Comparison of ENCODE assay signal across 19 mouse cellular contexts in the genomic region with DNA sequence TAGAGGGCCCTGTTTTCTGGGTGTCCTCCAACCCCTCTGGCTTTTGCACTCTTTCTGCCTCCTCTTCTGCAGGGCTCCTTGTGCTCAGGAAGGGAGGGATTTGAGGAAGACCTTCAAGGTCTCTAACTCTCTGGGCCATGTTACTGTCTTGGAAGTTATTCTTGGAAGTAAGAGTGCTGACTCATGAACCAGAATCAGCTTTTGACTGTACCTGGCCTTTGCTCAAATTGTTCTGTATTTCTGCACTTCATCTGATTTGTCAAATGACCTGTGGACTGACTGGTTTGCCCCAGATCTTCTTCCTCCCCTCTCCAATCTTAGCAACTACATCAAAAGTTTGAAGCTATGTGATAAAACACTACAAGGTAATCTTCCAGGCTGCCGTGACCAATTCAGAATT.
DNase-seq lines count a peak whose midpoint lies in the region; ATAC-seq and TF ChIP-seq lines count a peak whose summit lies in the region.
"Had no signal": no experiment of that assay in that cellular context is flagged by ENCODE, and none has a peak within 500 bp of the region (broad histone marks: within the 10 kb centered on the region; RNA-seq: fewer than 3 reads in every experiment).

No protein-coding gene starts in this region.

- no peaks in the 10 kb centered on the region for H3K27me3 ChIP-seq in heart, embryonic 15.5 days
- no peaks in the 10 kb centered on the region for H3K27me3 ChIP-seq in kidney, adult 2 months (replicated peaks; ENCODE audit: control insufficient read depth, insufficient read depth, low read length)
- no peaks in the 10 kb centered on the region for H3K27me3 ChIP-seq in kidney, embryonic 16.5 days (ENCODE audit: insufficient read depth, low read length)
- H3K27me3 ChIP-seq in forebrain, embryonic 14.5 days (replicated peaks; ENCODE audit: control insufficient read depth, insufficient read depth, low read length): no peaks in the 10 kb centered on the region
- H3K27me3 ChIP-seq: forebrain, embryonic 13.5 days; heart, embryonic 13.5 days had no signal

- TF ChIP-seq POLR2A in kidney, adult 2 months (IDR thresholded peaks at IDR 0.05; ENCODE audit: low read depth, low read length): no peak

- no peak for ATAC-seq in heart, embryonic 15.5 days (replicated peaks; ENCODE audit: insufficient number of reproducible peaks, insufficient read depth, low FRiP score, low read depth)
- ATAC-seq in kidney, embryonic 16.5 days (ENCODE audit: low FRiP score, low TSS enrichment): no peak
- ATAC-seq in forebrain, embryonic 14.5 days: no peak
- ATAC-seq: forebrain, embryonic 13.5 days had no signal

- no peak overlapping the region for H3K9ac ChIP-seq in heart, embryonic 15.5 days
- H3K9ac ChIP-seq in kidney, embryonic 16.5 days (replicated peaks; ENCODE audit: low read length): no peak overlapping the region
- H3K9ac ChIP-seq in forebrain, embryonic 14.5 days (ENCODE audit: low read length): no peak overlapping the region
- H3K9ac ChIP-seq: forebrain, embryonic 13.5 days; heart, embryonic 13.5 days; hindbrain, embryonic 14.5 days had no signal

- H3K27ac ChIP-seq in heart, embryonic 15.5 days: peak overlapping the region; percentile 29
- peak overlapping the region; percentile 12; the same call in 1 of the 2 replicates for H3K27ac ChIP-seq in kidney, adult 2 months (ENCODE audit: insufficient read depth, low read depth, low read length)
- no peak overlapping the region for H3K27ac ChIP-seq in kidney, embryonic 16.5 days (ENCODE audit: low read length)
- H3K27ac ChIP-seq in forebrain, embryonic 14.5 days (ENCODE audit: low read depth, low read length): no peak overlapping the region
- H3K27ac ChIP-seq: embryonic facial prominence, embryonic 10.5 days; forebrain, embryonic 13.5 days; heart, embryonic 13.5 days; hindbrain, embryonic 10.5 days; hindbrain, embryonic 14.5 days; kidney, postnatal 0 days had no signal

- H3K4me3 ChIP-seq in heart, embryonic 15.5 days: no peak overlapping the region
- H3K4me3 ChIP-seq in kidney, adult 2 months (ENCODE audit: insufficient read depth, low read depth, low read length): no peak overlapping the region
- H3K4me3 ChIP-seq in kidney, embryonic 16.5 days (ENCODE audit: low read length): no peak overlapping the region
- H3K4me3 ChIP-seq in forebrain, embryonic 14.5 days (ENCODE audit: low read depth, low read length): no peak overlapping the region
- H3K4me3 ChIP-seq: embryonic facial prominence, embryonic 10.5 days; forebrain, embryonic 13.5 days; heart, embryonic 13.5 days; hindbrain, embryonic 10.5 days had no signal

- TF ChIP-seq CTCF in kidney, adult 2 months (conservative IDR thresholded peaks at IDR 0.05; ENCODE audit: insufficient read depth, insufficient read length, low read depth, low read length): no peak

- 70% methylated on average over 1 of the region's 1 CpGs for WGBS in heart, embryonic 15.5 days
- WGBS in kidney, adult 2 months: 86% methylated on average over 1 of the region's 1 CpGs
- whole genome bisulfite sequencing in kidney, embryonic 16.5 days: 81% methylated on average over 1 of the region's 1 CpGs
- WGBS in forebrain, embryonic 14.5 days: 81% methylated on average over 1 of the region's 1 CpGs

- no peaks in the 10 kb centered on the region for H3K9me3 ChIP-seq in heart, embryonic 15.5 days (replicated peaks)
- H3K9me3 ChIP-seq in kidney, embryonic 16.5 days (ENCODE audit: low read length): no peaks in the 10 kb centered on the region
- no peaks in the 10 kb centered on the region for H3K9me3 ChIP-seq in forebrain, embryonic 14.5 days (replicated peaks; ENCODE audit: control insufficient read depth, low read length)
- H3K9me3 ChIP-seq: embryonic facial prominence, embryonic 10.5 days; forebrain, embryonic 13.5 days; heart, embryonic 13.5 days; hindbrain, embryonic 10.5 days had no signal

- peaks cover 13% of the 10 kb centered on the region for H3K4me1 ChIP-seq in heart, embryonic 15.5 days (replicated peaks)
- peaks cover 8% of the 10 kb centered on the region; the same call in 1 of the 2 replicates for H3K4me1 ChIP-seq in kidney, adult 2 months (ENCODE audit: control insufficient read depth, insufficient read depth, low read length)
- H3K4me1 ChIP-seq in kidney, embryonic 16.5 days (ENCODE audit: insufficient read depth, low read length): no peaks in the 10 kb centered on the region
- no peaks in the 10 kb centered on the region for H3K4me1 ChIP-seq in forebrain, embryonic 14.5 days (ENCODE audit: control insufficient read depth, insufficient read depth, low read length)
- H3K4me1 ChIP-seq: embryonic facial prominence, embryonic 10.5 days; hindbrain, embryonic 10.5 days had no signal

- H3K4me2 ChIP-seq in heart, embryonic 15.5 days: no peak overlapping the region
- no peak overlapping the region for H3K4me2 ChIP-seq in kidney, embryonic 16.5 days (replicated peaks; ENCODE audit: low read depth, low read length)
- H3K4me2 ChIP-seq in forebrain, embryonic 14.5 days (ENCODE audit: low read length): no peak overlapping the region
- H3K4me2 ChIP-seq: forebrain, embryonic 13.5 days; heart, embryonic 13.5 days; hindbrain, embryonic 14.5 days had no signal

- no peaks in the 10 kb centered on the region for H3K36me3 ChIP-seq in heart, embryonic 15.5 days
- no peaks in the 10 kb centered on the region for H3K36me3 ChIP-seq in kidney, adult 2 months (ENCODE audit: control insufficient read depth, insufficient read depth, low read length)
- H3K36me3 ChIP-seq in kidney, embryonic 16.5 days (ENCODE audit: insufficient read depth, low read length): no peaks in the 10 kb centered on the region
- H3K36me3 ChIP-seq in forebrain, embryonic 14.5 days (ENCODE audit: control insufficient read depth, insufficient read depth, low read length): no peaks in the 10 kb centered on the region
- H3K36me3 ChIP-seq: embryonic facial prominence, embryonic 10.5 days; heart, embryonic 13.5 days; hindbrain, embryonic 10.5 days had no signal

- no peak for DNase-seq in heart, postnatal 4 days
- peak; percentile 61 for DNase-seq in kidney, adult 2 months
- DNase-seq in 3T3-L1 (ENCODE audit: low read depth, low spot score): peak; percentile 16
- peak; percentile 38 for DNase-seq in adipocyte (ENCODE audit: low spot score)
- DNase-seq in forebrain, embryonic 14.5 days (ENCODE audit: low spot score): no peak
- DNase-seq in lung, postnatal 4 days: no peak
- DNase-seq: adrenal gland, postnatal 14 days; cerebellum, adult 2 months; cerebellum, postnatal 10 days; gastrocnemius, postnatal 25 days; kidney, adult 11 months had no signal

Comparison
In these comparisons a context has a peak if more than half of its experiments do, and no peak if none do; other contexts are left out.
1. H3K27ac ChIP-seq: peak in heart, embryonic 15.5 days (single experiment) and kidney, adult 2 months (single experiment); none in kidney, embryonic 16.5 days (single experiment) and forebrain, embryonic 14.5 days (single experiment).
2. DNase-seq: peak in kidney, adult 2 months (single experiment), 3T3-L1 (single experiment) and adipocyte (single experiment); none in heart, postnatal 4 days (single experiment), forebrain, embryonic 14.5 days (single experiment) and lung, postnatal 4 days (0 of 2).